Mouse (Mus musculus): ENCODE data around the gene Dpp6. TPM values are rescaled to one million over a fixed set of nuclear protein-coding genes. Genes with fewer than 3 reads are reported as not detected.

The Dpp6 gene
- polyA plus RNA-seq, 1 experiment from 2014 or later: 0.51 TPM

- 0 out of 2 replicates have a peak, but pooled peaks cover 10% of the 10 kb centered on the region for H3K27me3 ChIP-seq (ENCODE audit: low read depth, poor library complexity, severe bottlenecking)
- DNase-seq (ENCODE audit: low spot score): no peak
- 54% methylated on average over 4 of the region's 4 CpGs for WGBS
- no peak overlapping the region for H3K27ac ChIP-seq
- H3K36me3 ChIP-seq: no peaks in the 10 kb centered on the region
- H3K4me3 ChIP-seq: no peak overlapping the region
- no peaks in the 10 kb centered on the region for H3K9me3 ChIP-seq (replicated peaks)
- H3K4me1 ChIP-seq: peaks cover 15% of the 10 kb centered on the region
Measured at GRCm38 (mm10) chr5:26908612-26909011, 91.6 kb downstream of the Dpp6 start.

GRCm38 (mm10) chr5:26910353-26910752 lies 93.3 kb downstream of the Dpp6 start:
- Histone ChIP-seq H3K4me3 (no peak overlapping the region), H3K36me3 (no peaks in the 10 kb centered on the region), H3K4me1 (0 out of 2 replicates have a peak, but pooled peaks cover under 1% of the 10 kb centered on the region), H3K27me3 (ENCODE audit: low read depth, poor library complexity, severe bottlenecking) (0 out of 2 replicates have a peak, but pooled peaks cover 6% of the 10 kb centered on the region), H3K27ac (no peak overlapping the region), H3K9me3 (replicated peaks) (no peaks in the 10 kb centered on the region)
- no peak for DNase-seq (ENCODE audit: low spot score)

- Histone ChIP-seq H3K9me3 (replicated peaks) (no peaks in the 10 kb centered on the region), H3K4me3 (no peak overlapping the region), H3K27ac (no peak overlapping the region), H3K27me3 (ENCODE audit: low read depth, poor library complexity, severe bottlenecking) (no peaks in the 10 kb centered on the region), H3K36me3 (no peaks in the 10 kb centered on the region), H3K4me1 (no peaks in the 10 kb centered on the region)
- WGBS: 86% methylated on average over 3 of the region's 3 CpGs
- no peak for DNase-seq (ENCODE audit: low spot score)
Measured at GRCm38 (mm10) chr5:26911965-26912364, 95.0 kb downstream of the Dpp6 start.

- 90% methylated on average over 3 of the region's 3 CpGs for WGBS
- no peak for DNase-seq (ENCODE audit: low spot score)
- no peaks in the 10 kb centered on the region for H3K27me3 ChIP-seq (ENCODE audit: low read depth, poor library complexity, severe bottlenecking)
- no peak overlapping the region for H3K27ac ChIP-seq
- no peaks in the 10 kb centered on the region for H3K4me1 ChIP-seq
- H3K36me3 ChIP-seq: no peaks in the 10 kb centered on the region
- H3K4me3 ChIP-seq: no peak overlapping the region
- no peaks in the 10 kb centered on the region for H3K9me3 ChIP-seq (replicated peaks)
Measured at GRCm38 (mm10) chr5:26918763-26919162, 101.8 kb downstream of the Dpp6 start.

- no peak overlapping the region for H3K27ac ChIP-seq
- no peak for DNase-seq (ENCODE audit: low spot score)
- 93% methylated on average over 5 of the region's 5 CpGs for WGBS
- no peaks in the 10 kb centered on the region for H3K9me3 ChIP-seq (replicated peaks)
- no peaks in the 10 kb centered on the region for H3K27me3 ChIP-seq (ENCODE audit: low read depth, poor library complexity, severe bottlenecking)
- no peaks in the 10 kb centered on the region for H3K4me1 ChIP-seq
- H3K4me3 ChIP-seq: no peak overlapping the region
- no peaks in the 10 kb centered on the region for H3K36me3 ChIP-seq
Measured at GRCm38 (mm10) chr5:26924552-26924951, 107.5 kb downstream of the Dpp6 start.

GRCm38 (mm10) chr5:26932413-26933122 lies 115.6 kb downstream of the Dpp6 start:
- no peak overlapping the region for H3K4me3 ChIP-seq
- DNase-seq (ENCODE audit: low spot score): no peak
- H3K27me3 ChIP-seq (ENCODE audit: low read depth, poor library complexity, severe bottlenecking): no peaks in the 10 kb centered on the region
- H3K36me3 ChIP-seq: no peaks in the 10 kb centered on the region
- H3K4me1 ChIP-seq: no peaks in the 10 kb centered on the region
- H3K27ac ChIP-seq: no peak overlapping the region
- no peaks in the 10 kb centered on the region for H3K9me3 ChIP-seq (replicated peaks)
- 62% methylated on average over 3 of the region's 3 CpGs for WGBS

- no peak for DNase-seq (ENCODE audit: low spot score)
- Histone ChIP-seq H3K9me3 (replicated peaks) (no peaks in the 10 kb centered on the region), H3K4me1 (no peaks in the 10 kb centered on the region), H3K4me3 (no peak overlapping the region), H3K27ac (no peak overlapping the region), H3K27me3 (ENCODE audit: low read depth, poor library complexity, severe bottlenecking) (no peaks in the 10 kb centered on the region), H3K36me3 (no peaks in the 10 kb centered on the region)
- 85% methylated on average over 6 of the region's 6 CpGs for WGBS
Measured at GRCm38 (mm10) chr5:26934911-26935310, 117.9 kb downstream of the Dpp6 start.

GRCm38 (mm10) chr5:26941471-26941870 lies 124.5 kb downstream of the Dpp6 start:
- Histone ChIP-seq H3K4me3 (no peak overlapping the region), H3K9me3 (replicated peaks) (no peaks in the 10 kb centered on the region), H3K4me1 (no peaks in the 10 kb centered on the region), H3K36me3 (no peaks in the 10 kb centered on the region), H3K27ac (no peak overlapping the region), H3K27me3 (ENCODE audit: low read depth, poor library complexity, severe bottlenecking) (no peaks in the 10 kb centered on the region)
- 83% methylated on average over 5 of the region's 5 CpGs for WGBS
- no peak for DNase-seq (ENCODE audit: low spot score)

GRCm38 (mm10) chr5:26945169-26945920 lies 128.3 kb downstream of the Dpp6 start:
- Histone ChIP-seq H3K27me3 (ENCODE audit: low read depth, poor library complexity, severe bottlenecking) (no peaks in the 10 kb centered on the region), H3K4me3 (no peak overlapping the region), H3K9me3 (replicated peaks) (no peaks in the 10 kb centered on the region), H3K27ac (no peak overlapping the region), H3K4me1 (no peaks in the 10 kb centered on the region), H3K36me3 (no peaks in the 10 kb centered on the region)
- WGBS: 82% methylated on average over 4 of the region's 4 CpGs
- no peak for DNase-seq (ENCODE audit: low spot score)

- H3K36me3 ChIP-seq: no peaks in the 10 kb centered on the region
- no peak for DNase-seq (ENCODE audit: low spot score)
- H3K4me1 ChIP-seq: no peaks in the 10 kb centered on the region
- H3K27ac ChIP-seq: no peak overlapping the region
- H3K27me3 ChIP-seq (ENCODE audit: low read depth, poor library complexity, severe bottlenecking): no peaks in the 10 kb centered on the region
- WGBS: 81% methylated on average over 6 of the region's 6 CpGs
- H3K4me3 ChIP-seq: no peak overlapping the region
- no peaks in the 10 kb centered on the region for H3K9me3 ChIP-seq (replicated peaks)
Measured at GRCm38 (mm10) chr5:26969941-26970590, 153.1 kb downstream of the Dpp6 start.

GRCm38 (mm10) chr5:26973166-26973565 lies 156.2 kb downstream of the Dpp6 start:
- 53% methylated on average over 4 of the region's 4 CpGs for WGBS
- DNase-seq (ENCODE audit: low spot score): no peak

GRCm38 (mm10) chr5:26979348-26979747 lies 162.3 kb downstream of the Dpp6 start:
- DNase-seq (ENCODE audit: low spot score): no peak
- H3K4me3 ChIP-seq: no peak overlapping the region
- 76% methylated on average over 1 of the region's 1 CpGs for WGBS

More at GRCm38 (mm10) chr5:26973166-26973565, 156.2 kb downstream of the Dpp6 start:
- H3K9me3 ChIP-seq (replicated peaks): no peaks in the 10 kb centered on the region
- H3K36me3 ChIP-seq: no peaks in the 10 kb centered on the region
- H3K27ac ChIP-seq: no peak overlapping the region
- no peaks in the 10 kb centered on the region for H3K4me1 ChIP-seq
- no peak overlapping the region for H3K4me3 ChIP-seq
- no peaks in the 10 kb centered on the region for H3K27me3 ChIP-seq (ENCODE audit: low read depth, poor library complexity, severe bottlenecking)

GRCm38 (mm10) chr5:26979755-26980154 lies 162.8 kb downstream of the Dpp6 start:
- WGBS: 82% methylated on average over 3 of the region's 3 CpGs
- Histone ChIP-seq H3K4me1 (no peaks in the 10 kb centered on the region), H3K4me3 (no peak overlapping the region), H3K9me3 (replicated peaks) (no peaks in the 10 kb centered on the region), H3K27me3 (ENCODE audit: low read depth, poor library complexity, severe bottlenecking) (no peaks in the 10 kb centered on the region), H3K27ac (no peak overlapping the region), H3K36me3 (no peaks in the 10 kb centered on the region)
- no peak for DNase-seq (ENCODE audit: low spot score)

More at GRCm38 (mm10) chr5:26979348-26979747, 162.3 kb downstream of the Dpp6 start:
- no peak overlapping the region for H3K27ac ChIP-seq
- no peaks in the 10 kb centered on the region for H3K4me1 ChIP-seq
- no peaks in the 10 kb centered on the region for H3K27me3 ChIP-seq (ENCODE audit: low read depth, poor library complexity, severe bottlenecking)
- H3K36me3 ChIP-seq: no peaks in the 10 kb centered on the region
- no peaks in the 10 kb centered on the region for H3K9me3 ChIP-seq (replicated peaks)

Data from limb, embryonic 10.5 days (tissue).